Mouse (Mus musculus) CH12.LX (cell line): ENCODE measurements around the gene Arhgap45.

ENCODE experiments used
- CHD1 ChIP-seq: IDR thresholded peaks from 2 replicates; pipeline ENCODE4 v1.6.1; 2012; ENCODE audit warnings: low read depth, low read length, improper control_type of control experiment, inconsistent platforms
- CTCF ChIP-seq, 2 experiments: IDR thresholded peaks in 1 of 2; conservative IDR thresholded peaks in 1 of 2; 2 replicates each; pipeline ENCODE4 v1.5.1; 2011 to 2012; ENCODE audit warnings: low read depth in 2 of 2, low read length in 2 of 2, improper control_type of control experiment in 1 of 2, inconsistent platforms in 1 of 2, mild to moderate bottlenecking in 1 of 2, moderate library complexity in 1 of 2
- E2F4 ChIP-seq: IDR thresholded peaks from 2 replicates; pipeline ENCODE4 v1.6.1; 2011; ENCODE audit warnings: low read depth, low read length, improper control_type of control experiment; ENCODE audit not compliant: insufficient replicate concordance
- ELF1 ChIP-seq: IDR thresholded peaks from 2 replicates; pipeline ENCODE4 v1.6.1; 2014; ENCODE audit warnings: low read depth, mild to moderate bottlenecking, inconsistent platforms, low read length, improper control_type of control experiment
- GABPA ChIP-seq: IDR thresholded peaks from 2 replicates; pipeline ENCODE4 v1.6.1; 2012; ENCODE audit warnings: low read depth, low read length, improper control_type of control experiment, inconsistent platforms; ENCODE audit not compliant: insufficient replicate concordance
- JUN ChIP-seq: IDR thresholded peaks from 2 replicates; pipeline ENCODE4 v1.6.1; 2011; ENCODE audit warnings: low read depth, mild to moderate bottlenecking, low read length, improper control_type of control experiment, moderate library complexity; ENCODE audit not compliant: insufficient read depth
- MXI1 ChIP-seq: IDR thresholded peaks from 2 replicates; pipeline ENCODE4 v1.6.1; 2011; ENCODE audit warnings: mild to moderate bottlenecking, low read depth, low read length, improper control_type of control experiment
- POLR2A ChIP-seq: IDR thresholded peaks from 2 replicates; pipeline ENCODE4 v1.6.1; 2011; ENCODE audit warnings: low read depth, mild to moderate bottlenecking, improper control_type of control experiment, low read length
- POLR2AphosphoS2 ChIP-seq: IDR thresholded peaks from 2 replicates; pipeline ENCODE4 v1.6.1; 2011; ENCODE audit warnings: low read depth, low read length, improper control_type of control experiment
- RAD21 ChIP-seq: IDR thresholded peaks from 2 replicates; pipeline ENCODE4 v1.6.1; 2011; ENCODE audit warnings: low read depth, mild to moderate bottlenecking, low read length, improper control_type of control experiment, moderate library complexity
- TCF12 ChIP-seq: IDR thresholded peaks from 2 replicates; pipeline ENCODE4 v1.6.1; 2014; ENCODE audit warnings: low read depth, mild to moderate bottlenecking, inconsistent platforms, low read length, improper control_type of control experiment
- USF2 ChIP-seq: conservative IDR thresholded peaks from 2 replicates; pipeline ENCODE4 v1.6.1; 2011; ENCODE audit warnings: low read depth, low read length, improper control_type of control experiment
- ZC3H11A ChIP-seq: IDR thresholded peaks from 2 replicates; pipeline ENCODE4 v1.6.1; 2012; ENCODE audit warnings: low read depth, mild to moderate bottlenecking, inconsistent platforms, low read length, improper control_type of control experiment

- TF ChIP-seq CTCF (conservative IDR thresholded peaks at IDR 0.05 in 1 of 2, IDR thresholded peaks at IDR 0.05 in 1 of 2; ENCODE audit: low read depth in 2 of 2, low read length in 2 of 2) (no peak), TCF12 (no peak), POLR2A (no peak), CHD1 (no peak), RAD21 (no peak), USF2 (no peak), E2F4 (no peak), JUN (no peak), ZC3H11A (no peak), GABPA (no peak), MXI1 (no peak), POLR2AphosphoS2 (no peak), ELF1 (no peak)
Observed at GRCm38 (mm10) chr10:80003374-80004232, 12.8 kb upstream of the Arhgap45 start.
